Mouse (Mus musculus): ENCODE results near the gene Fhdc1. TPM values are rescaled to one million over a fixed set of nuclear protein-coding genes. Genes with fewer than 3 reads are reported as not detected.

Fhdc1 gene
- polyA plus RNA-seq, 1 experiment = 0.44 TPM

- Histone ChIP-seq H3K79me2 (ENCODE audit: control insufficient read depth, insufficient read depth) (no peaks in the 10 kb centered on the region), H3ac (ENCODE audit: control insufficient read depth, insufficient read length, low read depth) (no peak overlapping the region), H3K79me3 (ENCODE audit: low read depth) (no peaks in the 10 kb centered on the region), H3K4me3 (ENCODE audit: insufficient read depth, poor library complexity, severe bottlenecking) (no peak overlapping the region), H3K36me3 (ENCODE audit: control insufficient read depth, insufficient read depth) (peaks cover 11% of the 10 kb centered on the region), H3K27me3 (ENCODE audit: control insufficient read depth, insufficient read depth, insufficient read length) (no peaks in the 10 kb centered on the region)
- TF ChIP-seq MYOG (IDR thresholded peaks at IDR 0.05; ENCODE audit: control insufficient read depth, extremely low read depth, insufficient read length) = no peak
- no peak for TF ChIP-seq CTCF (IDR thresholded peaks at IDR 0.05; ENCODE audit: control insufficient read depth, insufficient read depth, insufficient read length)
- no peak for TF ChIP-seq CEBPB (IDR thresholded peaks at IDR 0.05; ENCODE audit: low read depth)
Measured at GRCm38 (mm10) chr3:84492148-84492547, 11.9 kb upstream of the Fhdc1 start.

GRCm38 (mm10) chr3:84488716-84489115 is 8.5 kb upstream of the Fhdc1 start:
- H3K79me3 ChIP-seq (ENCODE audit: low read depth) = no peaks in the 10 kb centered on the region
- H3K79me2 ChIP-seq (ENCODE audit: control insufficient read depth, insufficient read depth) = no peaks in the 10 kb centered on the region
- H3K36me3 ChIP-seq (ENCODE audit: control insufficient read depth, insufficient read depth) = peaks cover 5% of the 10 kb centered on the region
- no peak overlapping the region for H3ac ChIP-seq (ENCODE audit: control insufficient read depth, insufficient read length, low read depth)
- no peaks in the 10 kb centered on the region for H3K27me3 ChIP-seq (ENCODE audit: control insufficient read depth, insufficient read depth, insufficient read length)
- H3K4me3 ChIP-seq (ENCODE audit: insufficient read depth, poor library complexity, severe bottlenecking) = no peak overlapping the region
- TF ChIP-seq CTCF (IDR thresholded peaks at IDR 0.05; ENCODE audit: control insufficient read depth, insufficient read depth, insufficient read length) (no peak), MYOG (IDR thresholded peaks at IDR 0.05; ENCODE audit: control insufficient read depth, extremely low read depth, insufficient read length) (no peak), CEBPB (IDR thresholded peaks at IDR 0.05; ENCODE audit: low read depth) (no peak), USF1 (IDR thresholded peaks at IDR 0.05; ENCODE audit: low read depth) (no peak), MAX (IDR thresholded peaks at IDR 0.05) (no peak), MYOD1 (IDR thresholded peaks at IDR 0.05; ENCODE audit: control insufficient read depth, insufficient read length, low read depth) (no peak), FOSL1 (IDR thresholded peaks at IDR 0.05; ENCODE audit: insufficient read depth, low read length, poor library complexity, severe bottlenecking) (no peak)

GRCm38 (mm10) chr3:84484891-84485290 is 4.7 kb upstream of the Fhdc1 start:
- no peaks in the 10 kb centered on the region for H3K79me2 ChIP-seq (ENCODE audit: control insufficient read depth, insufficient read depth)
- no peak overlapping the region for H3K4me3 ChIP-seq (ENCODE audit: insufficient read depth, poor library complexity, severe bottlenecking)
- H3K27me3 ChIP-seq (ENCODE audit: control insufficient read depth, insufficient read depth, insufficient read length) = peaks cover 3% of the 10 kb centered on the region
- no peak overlapping the region for H3ac ChIP-seq (ENCODE audit: control insufficient read depth, insufficient read length, low read depth)
- no peaks in the 10 kb centered on the region for H3K79me3 ChIP-seq (ENCODE audit: low read depth)
- H3K36me3 ChIP-seq (ENCODE audit: control insufficient read depth, insufficient read depth) = no peaks in the 10 kb centered on the region
- TF ChIP-seq MYOD1 (IDR thresholded peaks at IDR 0.05; ENCODE audit: control insufficient read depth, insufficient read length, low read depth) (no peak), FOSL1 (IDR thresholded peaks at IDR 0.05; ENCODE audit: insufficient read depth, low read length, poor library complexity, severe bottlenecking) (no peak), MAX (IDR thresholded peaks at IDR 0.05) (no peak), CEBPB (IDR thresholded peaks at IDR 0.05; ENCODE audit: low read depth) (no peak), USF1 (IDR thresholded peaks at IDR 0.05; ENCODE audit: low read depth) (no peak), CTCF (IDR thresholded peaks at IDR 0.05; ENCODE audit: control insufficient read depth, insufficient read depth, insufficient read length) (no peak), MYOG (IDR thresholded peaks at IDR 0.05; ENCODE audit: control insufficient read depth, extremely low read depth, insufficient read length) (no peak)

- Histone ChIP-seq H3K27me3 (ENCODE audit: control insufficient read depth, insufficient read depth, insufficient read length) (peaks cover 8% of the 10 kb centered on the region), H3K4me3 (ENCODE audit: insufficient read depth, poor library complexity, severe bottlenecking) (no peak overlapping the region), H3ac (ENCODE audit: control insufficient read depth, insufficient read length, low read depth) (no peak overlapping the region), H3K79me2 (ENCODE audit: control insufficient read depth, insufficient read depth) (no peaks in the 10 kb centered on the region), H3K36me3 (ENCODE audit: control insufficient read depth, insufficient read depth) (no peaks in the 10 kb centered on the region), H3K79me3 (ENCODE audit: low read depth) (no peaks in the 10 kb centered on the region)
- TF ChIP-seq CEBPB (IDR thresholded peaks at IDR 0.05; ENCODE audit: low read depth) (no peak), FOSL1 (IDR thresholded peaks at IDR 0.05; ENCODE audit: insufficient read depth, low read length, poor library complexity, severe bottlenecking) (no peak), CTCF (IDR thresholded peaks at IDR 0.05; ENCODE audit: control insufficient read depth, insufficient read depth, insufficient read length) (no peak)
Measured at GRCm38 (mm10) chr3:84484333-84484732, 4.1 kb upstream of the Fhdc1 start.

- no peak overlapping the region for H3ac ChIP-seq (ENCODE audit: control insufficient read depth, insufficient read length, low read depth)
- TF ChIP-seq MAX (IDR thresholded peaks at IDR 0.05) (no peak), MYOD1 (IDR thresholded peaks at IDR 0.05; ENCODE audit: control insufficient read depth, insufficient read length, low read depth) (no peak), USF1 (IDR thresholded peaks at IDR 0.05; ENCODE audit: low read depth) (no peak), CTCF (IDR thresholded peaks at IDR 0.05; ENCODE audit: control insufficient read depth, insufficient read depth, insufficient read length) (no peak), FOSL1 (IDR thresholded peaks at IDR 0.05; ENCODE audit: insufficient read depth, low read length, poor library complexity, severe bottlenecking) (no peak), MYOG (IDR thresholded peaks at IDR 0.05; ENCODE audit: control insufficient read depth, extremely low read depth, insufficient read length) (no peak), CEBPB (IDR thresholded peaks at IDR 0.05; ENCODE audit: low read depth) (no peak)
- peaks cover 10% of the 10 kb centered on the region for H3K27me3 ChIP-seq (ENCODE audit: control insufficient read depth, insufficient read depth, insufficient read length)
Measured at GRCm38 (mm10) chr3:84482121-84482520, 1.9 kb upstream of the Fhdc1 start.

DNA sequence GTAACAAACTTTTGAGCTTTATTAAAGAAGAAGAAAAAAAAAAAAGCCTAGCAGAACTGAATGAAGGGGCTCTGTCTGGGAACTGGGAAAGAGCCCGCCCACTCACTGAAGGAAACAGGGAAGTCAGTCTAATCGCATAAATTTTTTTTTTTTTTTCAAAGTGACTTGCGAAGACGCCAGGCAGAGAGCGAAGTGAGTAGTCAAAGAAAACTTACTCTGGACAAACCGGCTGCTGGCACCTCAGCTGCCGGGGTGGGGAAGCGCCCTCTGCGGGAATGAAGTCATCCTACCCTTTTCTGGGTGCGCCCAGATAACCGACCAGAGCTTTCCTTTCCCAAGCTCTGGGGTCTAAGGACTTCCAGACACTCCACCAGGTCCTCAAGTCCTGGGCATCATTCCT is 875 bp upstream of the Fhdc1 start:
- no peaks in the 10 kb centered on the region for H3K79me3 ChIP-seq (ENCODE audit: low read depth)
- H3ac ChIP-seq (ENCODE audit: control insufficient read depth, insufficient read length, low read depth) = no peak overlapping the region
- no peaks in the 10 kb centered on the region for H3K79me2 ChIP-seq (ENCODE audit: control insufficient read depth, insufficient read depth)
- no peak for TF ChIP-seq CEBPB (IDR thresholded peaks at IDR 0.05; ENCODE audit: low read depth)
- no peak for TF ChIP-seq MYOG (IDR thresholded peaks at IDR 0.05; ENCODE audit: control insufficient read depth, extremely low read depth, insufficient read length)
- TF ChIP-seq MAX (IDR thresholded peaks at IDR 0.05) = no peak
- no peak for TF ChIP-seq MYOD1 (IDR thresholded peaks at IDR 0.05; ENCODE audit: control insufficient read depth, insufficient read length, low read depth)
- TF ChIP-seq USF1 (IDR thresholded peaks at IDR 0.05; ENCODE audit: low read depth) = no peak
- no peak for TF ChIP-seq CTCF (IDR thresholded peaks at IDR 0.05; ENCODE audit: control insufficient read depth, insufficient read depth, insufficient read length)
- TF ChIP-seq FOSL1 (IDR thresholded peaks at IDR 0.05; ENCODE audit: insufficient read depth, low read length, poor library complexity, severe bottlenecking) = no peak
- H3K36me3 ChIP-seq (ENCODE audit: control insufficient read depth, insufficient read depth) = no peaks in the 10 kb centered on the region
- no peak overlapping the region for H3K4me3 ChIP-seq (ENCODE audit: insufficient read depth, poor library complexity, severe bottlenecking)
- peaks cover 10% of the 10 kb centered on the region for H3K27me3 ChIP-seq (ENCODE audit: control insufficient read depth, insufficient read depth, insufficient read length)

More at GRCm38 (mm10) chr3:84482121-84482520, 1.9 kb upstream of the Fhdc1 start:
- H3K79me3 ChIP-seq (ENCODE audit: low read depth) = no peaks in the 10 kb centered on the region
- no peak overlapping the region for H3K4me3 ChIP-seq (ENCODE audit: insufficient read depth, poor library complexity, severe bottlenecking)
- no peaks in the 10 kb centered on the region for H3K36me3 ChIP-seq (ENCODE audit: control insufficient read depth, insufficient read depth)
- H3K79me2 ChIP-seq (ENCODE audit: control insufficient read depth, insufficient read depth) = no peaks in the 10 kb centered on the region
